Mouse (Mus musculus) left cerebral cortex, adult 2 months (tissue): ENCODE data around the gene Plcg2. TPM values are rescaled to one million over a fixed set of nuclear protein-coding genes. Genes with fewer than 3 reads are reported as not detected.

ENCODE experiments used
- DNase-seq, 2 experiments: peaks; one replicate each; pipeline ENCODE4 v3.0.0; 2021 to 2022; ENCODE audit warnings: low spot score in 2 of 2, mixed read lengths in 1 of 2; ENCODE audit errors: extremely low spot score in 1 of 2
- H3K27ac ChIP-seq: fragments of 200-600 bp; 2 replicates; pipeline ENCODE4 v1.8.1; 2022
- H3K4me3 ChIP-seq: fragments of 200-600 bp; 2 replicates; pipeline ENCODE4 v1.8.1; 2022
- CTCF ChIP-seq: fragments of 200-600 bp; IDR thresholded peaks from 2 replicates; pipeline ENCODE4 v1.8.1; 2022; ENCODE audit warnings: antibody characterized with exemption, mild to moderate bottlenecking, moderate library complexity
- intact Hi-C: fragments of 180-260 bp; cut with DNase I; formaldehyde crosslinking; loops from one replicate; pipeline ENCODE4 v1.15.1; 2025
- long read RNA-seq, 2 experiments: library from polyadenylated mRNA; stranded (forward); transcript quantifications; one replicate each; pipeline ENCODE4 v2.0.0; 2021; ENCODE audit warnings: borderline mapping rate in 2 of 2
- total RNA-seq, 2 experiments: library from RNA; stranded (reverse); gene quantifications; 2 replicates each; pipeline ENCODE4 v1.2.3; 2021

Gene Plcg2
- total RNA-seq, result 1 to 10 TPM; 2.4 to 2.9 TPM
- long read RNA-seq, experiment 1, full-length matches to known transcripts, result 4 of 4 reads
- long read RNA-seq, experiment 1, partial matches to known transcripts, result 0 of 4 reads
- long read RNA-seq, experiment 1, other reads (novel, unspliced or antisense), result 0 of 4 reads
- long read RNA-seq, experiment 2, full-length matches to known transcripts, result 4 of 4 reads
- long read RNA-seq, experiment 2, partial matches to known transcripts, result 0 of 4 reads
- long read RNA-seq, experiment 2, other reads (novel, unspliced or antisense), result 0 of 4 reads

DNA sequence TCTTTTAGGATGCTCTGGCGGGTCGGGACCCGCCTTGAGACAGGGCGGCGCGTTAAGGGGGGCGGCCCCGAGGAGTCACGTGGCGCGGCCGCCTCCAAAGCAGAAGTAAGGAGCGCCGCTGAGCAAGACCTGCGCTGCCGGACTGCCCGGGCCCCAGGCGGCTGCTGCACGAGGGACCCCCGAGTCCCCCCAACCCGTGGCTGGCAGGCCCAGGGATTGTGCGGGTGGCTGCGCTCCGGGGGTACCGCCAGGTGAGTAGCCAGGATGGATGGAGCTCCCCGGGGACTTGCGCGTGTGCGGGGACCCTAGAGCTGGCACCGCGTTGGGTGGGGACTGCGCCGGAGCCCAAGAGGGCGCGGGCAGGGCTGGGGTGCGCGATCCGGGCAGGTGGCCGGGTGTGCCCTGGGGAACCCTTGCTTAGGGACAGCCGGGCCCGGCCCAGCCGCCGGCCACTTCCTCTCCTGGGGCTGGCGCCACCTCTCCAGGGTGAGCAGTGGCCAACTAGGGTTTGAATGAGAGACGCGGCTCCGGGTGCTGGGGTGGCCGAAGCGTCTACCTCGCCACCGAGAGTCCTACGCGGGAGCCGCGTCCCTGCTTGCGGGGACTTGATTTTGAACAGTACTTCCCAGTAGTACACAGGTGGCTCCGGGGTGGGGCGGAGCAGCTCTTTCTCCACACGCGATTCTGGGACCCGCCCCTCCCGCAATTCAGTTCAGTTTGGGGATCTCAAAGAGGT, at the start of gene Plcg2:
Gene Plcg2 (plus strand): TSS at position 113 of the 736 bp plus-strand sequence.
- TF ChIP-seq CTCF, result no peak
- peak within 1 kb of the TSS; percentile 55 for H3K4me3 ChIP-seq
- intact Hi-C loops, result no loop called here
- DNase-seq, result peak; percentile 19 to 20
- H3K27ac ChIP-seq, result no peak within 1 kb of the TSS

DNA sequence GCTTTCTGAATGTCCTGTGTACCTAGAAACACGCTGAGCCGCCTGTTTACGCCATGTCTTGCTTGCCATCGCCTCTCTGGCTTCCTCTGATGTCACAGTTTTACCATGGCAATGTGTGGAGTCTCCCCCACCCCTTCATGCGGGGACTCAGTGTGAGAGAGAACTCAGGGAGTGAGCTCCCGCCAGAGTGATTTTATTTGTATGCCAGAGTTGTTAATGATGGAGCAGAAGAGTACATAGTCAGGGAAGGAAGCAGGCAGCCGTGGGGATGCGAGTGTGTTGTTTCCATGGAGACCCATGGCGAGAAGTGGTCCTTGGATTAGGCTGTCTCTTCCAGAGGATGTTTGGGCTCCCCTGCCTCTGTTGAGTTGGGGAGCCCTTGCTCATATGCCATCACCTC, 47.0 kb upstream of the Plcg2 start:
- Histone ChIP-seq H3K4me3 (no peak overlapping the region), H3K27ac (peak overlapping the region; percentile 47)
- intact Hi-C loops, result no loop called here
- TF ChIP-seq CTCF, result no peak
- DNase-seq, result peak; percentile 29 to 47

DNA sequence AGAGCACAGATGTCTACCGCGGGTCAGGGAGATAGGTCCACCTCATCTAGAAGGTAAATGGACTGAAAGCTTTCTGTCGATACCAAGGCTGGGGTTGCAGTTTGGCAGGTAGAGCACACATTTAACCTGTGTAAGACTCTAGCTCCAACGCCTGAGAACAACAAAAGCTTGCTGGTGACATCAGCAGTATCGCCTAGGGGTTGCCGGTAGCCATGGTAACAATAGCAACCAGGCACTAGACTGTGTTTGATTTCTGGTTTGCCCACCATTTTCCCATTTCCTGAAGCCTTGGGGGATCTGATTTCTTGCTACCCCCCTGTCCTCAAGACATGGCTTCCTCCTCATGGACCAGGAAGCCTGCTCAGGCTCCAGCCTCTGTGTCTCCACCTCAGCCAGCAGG, 44.1 kb upstream of the Plcg2 start:
- intact Hi-C loops, result no loop called here
- Histone ChIP-seq H3K27ac (peak overlapping the region; percentile 37), H3K4me3 (no peak overlapping the region)
- TF ChIP-seq CTCF, result no peak
- no peak for DNase-seq

DNA sequence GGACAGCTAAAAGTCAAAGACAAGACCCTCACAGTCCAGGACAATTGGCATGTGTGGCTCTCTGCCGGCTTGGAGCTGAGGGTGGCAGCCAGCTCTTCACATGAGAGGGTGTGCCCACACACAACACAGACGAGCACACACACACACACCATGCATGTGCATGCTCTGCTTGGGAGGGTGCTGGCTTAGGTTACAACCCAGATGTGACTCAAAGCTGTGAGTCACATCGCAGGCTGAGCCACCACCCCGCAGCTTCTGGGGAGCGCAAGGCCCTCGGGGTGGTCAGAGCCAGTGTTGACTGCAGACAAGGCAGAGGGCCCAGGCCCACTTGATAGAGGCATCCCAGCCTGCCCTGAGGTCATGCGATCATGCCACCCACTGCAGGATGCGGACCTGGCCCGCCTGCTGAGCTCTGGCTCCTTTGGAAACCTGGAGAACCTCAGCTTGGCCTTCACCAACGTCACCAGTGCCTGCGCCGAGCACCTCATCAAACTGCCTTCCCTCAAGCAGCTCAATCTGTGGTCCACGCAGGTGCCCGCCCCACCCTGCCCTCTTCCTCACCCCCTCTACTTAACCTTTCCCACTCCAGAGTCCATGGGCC, 43.5 kb upstream of the Plcg2 start:
- Histone ChIP-seq H3K27ac (0 out of 2 replicates have a peak overlapping the region, but pooled peaks have one; percentile 15), H3K4me3 (no peak overlapping the region)
- intact Hi-C loops, result no loop called here
- TF ChIP-seq CTCF, result no peak
- DNase-seq, result no peak

DNA sequence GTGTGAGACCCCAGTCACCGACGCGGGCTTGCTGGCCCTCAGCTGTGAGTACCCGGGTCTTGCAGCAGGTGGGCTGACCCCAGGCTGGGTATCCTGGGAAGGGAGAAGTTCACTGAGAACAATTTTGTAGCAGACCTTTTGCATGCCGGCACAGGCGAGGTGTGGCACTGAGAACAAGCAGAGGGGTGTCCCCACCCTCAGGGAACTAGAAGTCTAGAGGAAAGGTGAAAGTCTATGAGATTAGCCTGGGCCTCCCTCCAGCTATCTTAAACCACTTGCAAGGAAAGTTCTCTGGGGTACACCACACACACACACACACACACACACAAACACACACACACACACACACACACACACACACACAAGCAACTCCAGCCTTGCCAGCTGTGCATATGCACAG, 42.4 kb upstream of the Plcg2 start:
- Histone ChIP-seq H3K4me3 (no peak overlapping the region), H3K27ac (no peak overlapping the region)
- intact Hi-C loops, result no loop called here
- DNase-seq, result no peak
- TF ChIP-seq CTCF, result no peak

DNA sequence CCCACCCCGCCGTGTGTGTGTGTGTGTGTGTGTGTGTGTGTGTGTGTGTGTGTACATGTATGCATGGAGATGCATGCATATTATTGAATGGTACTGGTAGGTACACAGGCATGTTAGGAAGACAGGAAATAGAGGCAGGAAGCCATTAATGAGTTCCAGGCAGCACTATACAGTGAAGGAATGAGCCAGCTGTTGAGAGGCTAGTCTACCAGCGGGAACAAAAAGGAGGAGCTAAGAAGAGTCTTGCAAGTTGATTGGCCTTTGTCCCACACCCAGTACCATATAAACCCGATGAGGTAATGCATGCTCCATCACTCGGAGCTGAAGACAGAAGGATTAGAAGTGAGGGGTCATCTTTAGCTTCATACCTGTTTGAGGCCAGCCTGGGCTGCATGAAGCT, 39.7 kb upstream of the Plcg2 start:
- no peak for TF ChIP-seq CTCF
- no peak overlapping the region for H3K4me3 ChIP-seq
- intact Hi-C loops, result no loop called here
- no peak for DNase-seq
- no peak overlapping the region for H3K27ac ChIP-seq

DNA sequence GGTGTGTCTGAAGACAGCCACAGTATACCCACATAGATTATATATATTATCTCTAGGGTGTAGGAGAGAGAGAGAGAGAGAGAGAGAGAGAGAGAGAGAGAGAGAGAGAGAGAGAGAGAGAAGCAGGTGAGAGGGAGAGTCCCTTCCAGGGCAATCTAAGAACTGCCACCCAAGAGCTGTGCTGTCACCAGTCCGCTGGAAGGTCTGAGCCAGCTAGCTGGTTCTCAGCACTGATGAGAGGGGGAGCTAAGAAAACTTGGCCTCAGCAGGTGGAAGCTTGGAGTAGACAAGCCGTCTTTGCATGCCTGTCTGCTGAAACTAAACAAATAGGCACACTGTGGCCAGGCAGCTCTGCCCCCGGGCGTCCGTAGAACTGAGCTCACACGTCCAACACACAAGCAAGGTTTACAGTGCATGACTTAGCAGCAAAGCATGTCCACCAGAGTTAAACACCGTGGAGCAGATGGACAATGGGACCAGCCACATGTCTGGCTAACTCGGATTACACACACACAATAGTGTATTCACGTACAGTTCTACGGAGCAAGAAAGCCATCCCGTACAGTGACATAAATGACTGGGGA, 35.3 kb upstream of the Plcg2 start:
- no peak for TF ChIP-seq CTCF

DNA sequence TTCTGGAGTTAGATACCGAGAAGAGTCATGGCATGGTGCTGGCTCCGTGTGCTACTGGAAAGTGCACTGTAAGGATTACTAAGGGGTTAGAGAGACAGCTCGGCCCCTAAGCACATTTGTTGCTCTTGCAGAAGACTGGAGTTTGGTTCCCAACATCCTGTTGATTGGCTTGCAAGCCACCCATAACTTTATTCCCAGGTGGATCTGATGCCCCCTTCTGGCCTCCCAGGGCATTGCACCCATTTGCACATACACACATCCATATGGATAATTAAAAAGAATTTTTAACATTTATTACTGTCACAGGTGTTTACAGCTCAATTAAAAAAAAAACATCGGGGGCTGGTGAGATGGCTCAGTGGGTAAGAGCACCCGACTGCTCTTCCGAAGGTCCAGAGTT, 33.6 kb upstream of the Plcg2 start:
- DNase-seq, result no peak
- intact Hi-C loops, result no loop called here
- TF ChIP-seq CTCF, result peak; percentile 48
- no peak overlapping the region for H3K4me3 ChIP-seq
- no peak overlapping the region for H3K27ac ChIP-seq

More for the DNA sequence above, 35.3 kb upstream of the Plcg2 start:
- intact Hi-C loops, result no loop called here
- DNase-seq, result no peak
- Histone ChIP-seq H3K4me3 (no peak overlapping the region), H3K27ac (no peak overlapping the region)

DNA sequence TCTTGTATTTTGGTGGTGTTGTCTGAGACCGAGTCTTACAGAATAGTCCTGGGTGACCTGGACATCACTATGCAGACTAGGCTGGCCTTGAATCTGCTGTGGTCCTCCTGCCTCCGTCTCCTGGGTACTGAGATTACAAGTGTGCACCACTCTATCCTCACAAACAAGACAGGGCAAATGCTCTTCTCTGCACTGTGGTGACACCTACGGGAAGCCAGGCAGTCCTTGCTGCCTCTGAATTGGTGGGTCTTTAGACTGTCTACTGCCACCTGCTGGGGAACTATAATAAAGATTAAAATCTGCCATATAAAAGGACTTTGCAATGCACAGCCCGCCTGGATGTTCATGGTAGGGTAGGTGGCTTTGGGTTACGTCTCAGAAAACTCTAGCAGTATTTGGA, 32.8 kb upstream of the Plcg2 start:
- peak; percentile 73 for TF ChIP-seq CTCF
- no peak overlapping the region for H3K4me3 ChIP-seq
- DNase-seq, result peak; percentile 47 to 54
- no peak overlapping the region for H3K27ac ChIP-seq
- intact Hi-C loops, result loop anchor here (1.0 to 5.0 kb wide), 2 partner anchors 79 to 98 kb away; no protein-coding TSS in a partner anchor

DNA sequence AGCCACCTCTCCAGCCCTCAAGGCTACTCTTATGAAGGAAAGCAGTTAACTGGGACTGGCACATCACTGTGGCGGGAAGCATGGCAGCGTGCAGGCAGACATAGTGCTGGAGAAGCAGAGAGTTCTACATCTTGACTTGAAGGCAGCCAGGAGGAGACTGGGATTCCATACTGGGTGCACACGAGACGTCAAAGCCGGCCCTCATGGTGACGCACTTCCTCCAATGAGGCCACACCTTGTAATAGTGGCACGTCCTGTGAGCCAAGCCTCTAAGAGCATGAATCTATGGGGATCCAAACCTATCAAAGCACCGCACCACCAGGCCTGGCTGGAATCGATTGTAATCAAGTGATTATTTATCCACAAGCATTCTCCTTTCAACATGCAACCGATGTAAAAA, 30.6 kb upstream of the Plcg2 start:
- Histone ChIP-seq H3K27ac (no peak overlapping the region), H3K4me3 (no peak overlapping the region)
- intact Hi-C loops, result loop anchor here (5.0 kb wide), 1 partner anchor 100 kb away; no protein-coding TSS in a partner anchor
- no peak for DNase-seq
- TF ChIP-seq CTCF, result no peak

DNA sequence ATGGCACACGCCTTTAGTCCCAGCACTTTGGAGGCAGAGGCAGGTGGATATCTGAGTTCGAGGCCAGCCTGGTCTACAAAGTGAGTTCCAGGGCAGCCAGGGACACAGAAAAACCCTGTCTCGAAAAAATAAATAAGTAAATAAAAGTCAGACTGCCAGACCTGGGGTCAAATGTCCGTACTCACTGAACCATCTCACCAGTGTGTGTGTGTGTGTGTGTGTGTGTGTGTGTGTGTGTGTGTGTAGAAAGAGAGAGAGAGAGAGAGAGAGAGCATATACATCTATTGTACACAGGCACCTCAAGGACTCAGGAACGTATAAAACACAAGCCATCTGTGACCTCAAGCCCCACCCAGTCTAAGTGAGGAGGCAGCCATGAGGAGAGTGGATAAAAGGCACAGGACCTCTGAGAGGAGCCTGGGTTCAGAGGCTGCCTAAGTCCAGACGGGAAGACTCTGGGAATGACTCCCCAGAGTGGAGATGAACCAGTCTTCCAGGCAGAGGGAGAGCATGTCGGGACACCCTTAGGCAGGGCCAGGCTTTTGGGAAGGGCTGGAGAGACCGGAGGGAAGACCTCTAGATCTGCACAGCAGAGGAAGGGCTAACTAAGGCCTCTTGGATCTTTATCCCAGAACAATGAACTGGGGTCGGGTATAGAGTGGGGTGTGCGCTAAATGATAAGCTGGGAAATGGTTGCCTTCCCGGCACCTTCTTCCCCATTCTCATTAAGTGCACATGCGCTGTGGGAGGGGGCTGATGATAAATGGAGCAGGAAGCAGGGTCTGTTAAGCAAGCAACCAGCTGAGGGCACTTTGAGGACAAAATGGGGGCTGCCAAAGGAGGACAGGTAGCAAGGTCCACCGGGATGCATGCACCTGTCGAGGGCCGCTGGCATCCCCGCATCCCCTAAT, 28.4 kb upstream of the Plcg2 start:
- no peak for DNase-seq
- intact Hi-C loops, result loop anchor here (2.0 to 10.0 kb wide), 5 partner anchors 102 to 475 kb away; partner anchors contain the start of gene Gcsh
- TF ChIP-seq CTCF, result no peak
- H3K27ac ChIP-seq, result peak overlapping the region; percentile 94
- no peak overlapping the region for H3K4me3 ChIP-seq
